Mouse (Mus musculus) cerebellum, adult 9-10 months (tissue): Measurements from ENCODE around the gene Dazap1.

ENCODE experiments used
- DNase-seq: peaks from one replicate; pipeline ENCODE4 v3.0.0; 2022

Gene Dazap1

GRCm38 (mm10) chr10:80299824-80300223 is 38.5 kb downstream of the Dazap1 start:
- DNase-seq, result peak; percentile 57

GRCm38 (mm10) chr10:80300672-80301181 is 39.4 kb downstream of the Dazap1 start:
- DNase-seq, result peak; percentile 68

GRCm38 (mm10) chr10:80301256-80302081 is 40.2 kb downstream of the Dazap1 start:
- peak; percentile 67 for DNase-seq

- peak; percentile 61 for DNase-seq
Observed at GRCm38 (mm10) chr10:80302082-80302355, 40.7 kb downstream of the Dazap1 start.

GRCm38 (mm10) chr10:80302471-80302881 is 41.2 kb downstream of the Dazap1 start:
- DNase-seq, result peak; percentile 77

- no peak for DNase-seq
Observed at GRCm38 (mm10) chr10:80304458-80304857, 43.2 kb downstream of the Dazap1 start.

GRCm38 (mm10) chr10:80304862-80305261 is 43.6 kb downstream of the Dazap1 start:
- DNase-seq, result no peak

GRCm38 (mm10) chr10:80311560-80311959 is 50.3 kb downstream of the Dazap1 start:
- DNase-seq, result peak; percentile 55

- DNase-seq, result peak; percentile 51
Observed at GRCm38 (mm10) chr10:80312586-80313504, 51.6 kb downstream of the Dazap1 start.

GRCm38 (mm10) chr10:80313627-80314201 is 52.4 kb downstream of the Dazap1 start:
- DNase-seq, result peak; percentile 78

GRCm38 (mm10) chr10:80314494-80315001 is 53.3 kb downstream of the Dazap1 start:
- DNase-seq, result no peak

- no peak for DNase-seq
Observed at GRCm38 (mm10) chr10:80315315-80315714, 54.0 kb downstream of the Dazap1 start.

- peak; percentile 51 for DNase-seq
Observed at GRCm38 (mm10) chr10:80316359-80316781, 55.1 kb downstream of the Dazap1 start.

GRCm38 (mm10) chr10:80317011-80317410 is 55.7 kb downstream of the Dazap1 start:
- DNase-seq, result no peak

GRCm38 (mm10) chr10:80320340-80320760 is 59.1 kb downstream of the Dazap1 start, which contains the start of gene 2310011J03Rik:
Gene 2310011J03Rik (minus strand): TSS chr10:80320537.
- DNase-seq, result peak; percentile 91

- no peak for DNase-seq
Observed at GRCm38 (mm10) chr10:80321014-80321669, 59.9 kb downstream of the Dazap1 start.

GRCm38 (mm10) chr10:80321670-80322581 is 60.6 kb downstream of the Dazap1 start:
- peak; percentile 60 for DNase-seq

- DNase-seq, result no peak
Observed at GRCm38 (mm10) chr10:80322811-80323211, 61.5 kb downstream of the Dazap1 start.

GRCm38 (mm10) chr10:80323261-80324119 is 62.2 kb downstream of the Dazap1 start:
- peak; percentile 80 for DNase-seq
